Mouse (Mus musculus) CH12.LX (cell line): ENCODE results near the gene Fam89b.

Experiments used
- CHD1 ChIP-seq: IDR thresholded peaks from 2 replicates; pipeline ENCODE4 v1.6.1; 2012; ENCODE audit warnings: low read depth, low read length, improper control_type of control experiment, inconsistent platforms
- CTCF ChIP-seq, 2 experiments: IDR thresholded peaks in 1 of 2; conservative IDR thresholded peaks in 1 of 2; 2 replicates each; pipeline ENCODE4 v1.5.1; 2011 to 2012; ENCODE audit warnings: low read depth in 2 of 2, low read length in 2 of 2, improper control_type of control experiment in 1 of 2, inconsistent platforms in 1 of 2, mild to moderate bottlenecking in 1 of 2, moderate library complexity in 1 of 2
- E2F4 ChIP-seq: IDR thresholded peaks from 2 replicates; pipeline ENCODE4 v1.6.1; 2011; ENCODE audit warnings: low read depth, low read length, improper control_type of control experiment; ENCODE audit not compliant: insufficient replicate concordance
- KAT2A ChIP-seq: IDR thresholded peaks from 2 replicates; pipeline ENCODE4 v1.6.1; 2012; ENCODE audit warnings: low read length, improper control_type of control experiment, inconsistent platforms; ENCODE audit not compliant: insufficient replicate concordance
- MAFK ChIP-seq: IDR thresholded peaks from 2 replicates; pipeline ENCODE4 v1.6.1; 2011; ENCODE audit warnings: low read length, improper control_type of control experiment; ENCODE audit not compliant: insufficient replicate concordance
- POLR2A ChIP-seq: IDR thresholded peaks from 2 replicates; pipeline ENCODE4 v1.6.1; 2011; ENCODE audit warnings: low read depth, mild to moderate bottlenecking, improper control_type of control experiment, low read length
- USF1 ChIP-seq: IDR thresholded peaks from 2 replicates; pipeline ENCODE4 v1.6.1; 2014; ENCODE audit warnings: low read depth, mild to moderate bottlenecking, inconsistent platforms, low read length, improper control_type of control experiment
- USF2 ChIP-seq: conservative IDR thresholded peaks from 2 replicates; pipeline ENCODE4 v1.6.1; 2011; ENCODE audit warnings: low read depth, low read length, improper control_type of control experiment

- TF ChIP-seq POLR2A (no peak), CTCF (conservative IDR thresholded peaks at IDR 0.05 in 1 of 2, IDR thresholded peaks at IDR 0.05 in 1 of 2; ENCODE audit: low read depth in 2 of 2, low read length in 2 of 2) (no peak), MAFK (no peak), CHD1 (no peak), USF1 (no peak), USF2 (no peak), KAT2A (no peak), E2F4 (no peak)
These were observed 2.4 kb downstream of the Fam89b start for GRCm38 (mm10) chr19:5726961-5727578.
